Mouse (Mus musculus): ENCODE measurements around the gene Cpne7.

Cpne7 gene

GRCm38 (mm10) chr8:123117127-123117731 lies at the start of gene Cpne7:
TSS of gene Cpne7 (plus strand) at chr8:123117374.
- DNase-seq = no peak

GRCm38 (mm10) chr8:123071176-123071575 lies 46.0 kb upstream of the Cpne7 start:
- no peak for DNase-seq

- no peak for DNase-seq
Observed at GRCm38 (mm10) chr8:123077213-123077612, 40.0 kb upstream of the Cpne7 start.

GRCm38 (mm10) chr8:123082993-123083392 lies 34.2 kb upstream of the Cpne7 start:
- DNase-seq = no peak

- no peak for DNase-seq
Observed at GRCm38 (mm10) chr8:123083610-123084009, 33.6 kb upstream of the Cpne7 start.

- DNase-seq = no peak
Observed at GRCm38 (mm10) chr8:123087289-123087688, 29.9 kb upstream of the Cpne7 start.

GRCm38 (mm10) chr8:123097216-123097615 lies 20.0 kb upstream of the Cpne7 start:
- DNase-seq = no peak

GRCm38 (mm10) chr8:123097786-123098584 lies 19.2 kb upstream of the Cpne7 start:
- DNase-seq = peak; percentile 36

- DNase-seq = no peak
Observed at GRCm38 (mm10) chr8:123100288-123100687, 16.9 kb upstream of the Cpne7 start.

- DNase-seq = no peak
Observed at GRCm38 (mm10) chr8:123101244-123101643, 15.9 kb upstream of the Cpne7 start.

GRCm38 (mm10) chr8:123101735-123102685 lies 15.2 kb upstream of the Cpne7 start, which contains the start of gene Rpl13:
TSS of gene Rpl13 (plus strand) at chr8:123102350.
- DNase-seq = peak; percentile 97

GRCm38 (mm10) chr8:123102855-123103254 lies 14.3 kb upstream of the Cpne7 start:
- DNase-seq = peak; percentile 25

- DNase-seq = no peak
Observed at GRCm38 (mm10) chr8:123103285-123103684, 13.9 kb upstream of the Cpne7 start.

- DNase-seq = no peak
Observed at GRCm38 (mm10) chr8:123104046-123104767, 13.0 kb upstream of the Cpne7 start.

GRCm38 (mm10) chr8:123105553-123106326 lies 11.4 kb upstream of the Cpne7 start:
- no peak for DNase-seq

- no peak for DNase-seq
Observed at GRCm38 (mm10) chr8:123106531-123106930, 10.6 kb upstream of the Cpne7 start.

- no peak for DNase-seq
Observed at GRCm38 (mm10) chr8:123108010-123108409, 9.2 kb upstream of the Cpne7 start.

GRCm38 (mm10) chr8:123108953-123109352 lies 8.2 kb upstream of the Cpne7 start:
- DNase-seq = no peak

GRCm38 (mm10) chr8:123110649-123111048 lies 6.5 kb upstream of the Cpne7 start:
- no peak for DNase-seq

GRCm38 (mm10) chr8:123112892-123113291 lies 4.3 kb upstream of the Cpne7 start:
- no peak for DNase-seq

- DNase-seq = no peak
Observed at GRCm38 (mm10) chr8:123113908-123114469, 3.2 kb upstream of the Cpne7 start.
